Mouse (Mus musculus): Measurements from ENCODE around the gene Gm21887.
A peak's percentile ranks its signal among the peaks of the same experiment; 100 is the strongest.
"Not testable (repeated sequence)": the region's sequence is repeated elsewhere in the genome, so short reads cannot be mapped to it uniquely, and the experiment has no call there.

The Gm21887 gene

DNA sequence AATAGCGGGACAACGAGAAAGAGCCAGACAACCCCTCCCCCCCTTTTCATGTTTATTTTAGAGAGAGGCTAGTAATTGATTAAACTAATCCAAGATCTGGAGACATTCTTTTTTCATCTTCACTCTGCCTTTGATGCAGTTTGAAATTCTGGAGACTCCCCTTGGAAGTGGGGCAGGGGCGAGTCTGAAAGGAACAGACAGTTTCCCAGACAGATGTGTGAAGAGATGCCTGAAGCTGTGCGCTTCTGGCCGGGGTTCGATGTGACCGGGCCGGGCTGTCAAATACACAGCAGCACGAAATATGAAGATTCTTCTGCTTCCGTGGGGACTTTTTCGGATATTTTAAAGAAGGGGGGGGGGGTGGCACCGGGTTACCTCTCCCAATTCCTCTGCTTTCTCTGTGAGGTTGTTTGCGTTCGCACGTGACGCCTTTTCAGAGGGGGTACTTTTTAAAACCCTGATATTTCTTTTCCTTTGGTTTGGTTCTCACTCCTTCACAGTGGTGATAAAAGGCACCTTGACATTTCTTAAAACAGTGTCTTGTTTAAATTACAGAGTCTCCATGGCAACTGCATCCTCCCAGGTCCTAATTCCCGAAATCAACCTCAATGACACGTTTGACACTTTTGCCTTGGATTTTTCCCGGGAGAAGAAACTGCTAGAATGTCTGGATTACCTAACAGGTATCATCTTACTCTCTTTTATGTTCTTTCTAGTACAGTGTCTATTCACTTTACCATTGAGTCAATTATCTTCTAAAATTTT is 25.9 kb upstream of the Gm21887 start:
- peak in 1 of 2 experiments; percentile 32 for DNase-seq (ENCODE audit: low spot score in 2 of 2)

DNA sequence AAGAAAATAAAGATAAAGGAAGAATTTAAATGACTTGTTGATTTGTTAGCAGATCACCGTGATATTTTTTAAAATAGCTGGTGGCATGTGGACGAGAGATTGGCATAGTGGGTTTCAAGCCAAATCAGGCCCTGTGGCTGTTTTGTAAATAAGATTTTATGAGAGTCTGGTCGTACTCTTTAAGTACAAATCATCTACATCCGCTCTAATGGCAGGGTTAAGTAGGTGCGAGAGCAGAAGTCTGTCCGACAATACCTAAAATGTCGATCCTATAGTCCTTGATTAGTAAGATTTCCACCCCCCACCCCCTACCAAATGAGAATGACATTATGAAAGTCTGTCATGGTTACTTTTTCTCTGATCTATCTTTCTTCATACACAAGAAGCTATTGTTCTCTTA is 25.1 kb upstream of the Gm21887 start:
- peak in 1 of 2 experiments; percentile 7 for DNase-seq (ENCODE audit: low spot score in 2 of 2)

DNA sequence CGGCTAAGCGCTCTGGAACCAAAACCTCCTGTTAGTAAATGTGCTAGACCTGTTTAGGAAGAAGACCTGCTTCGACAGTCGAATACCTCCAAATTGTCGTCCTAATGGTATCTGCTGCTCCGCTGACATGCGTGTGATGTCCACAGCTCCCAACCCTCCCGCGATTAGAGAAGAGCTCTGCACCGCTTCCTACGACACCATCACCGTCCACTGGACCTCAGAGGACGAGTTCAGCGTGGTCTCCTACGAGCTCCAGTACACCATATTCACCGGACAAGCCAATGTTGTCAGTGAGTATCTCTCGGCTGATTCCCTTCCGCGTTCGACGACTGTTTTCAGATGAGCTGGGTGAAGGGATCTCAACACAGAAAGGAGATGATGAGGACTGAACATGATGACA is 24.6 kb upstream of the Gm21887 start:
- peak in 1 of 2 experiments; percentile 45 for DNase-seq (ENCODE audit: low spot score in 2 of 2)

DNA sequence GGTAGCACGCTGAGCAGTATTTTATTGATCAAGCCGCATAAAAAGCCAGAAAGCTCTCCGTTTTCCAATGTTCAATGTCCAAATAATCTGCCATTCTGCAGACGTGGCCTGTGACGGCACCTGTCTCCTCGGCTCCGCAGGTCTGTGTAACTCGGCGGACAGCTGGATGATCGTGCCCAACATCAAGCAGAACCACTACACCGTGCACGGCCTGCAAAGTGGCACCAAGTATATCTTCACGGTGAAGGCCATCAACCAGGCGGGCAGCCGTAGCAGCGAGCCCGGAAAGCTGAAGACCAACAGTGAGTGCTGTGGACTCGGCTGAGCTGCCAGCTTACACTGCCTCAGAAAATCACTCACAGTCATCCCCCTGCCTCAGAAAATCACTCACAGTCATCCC is 23.7 kb upstream of the Gm21887 start:
- DNase-seq (ENCODE audit: low spot score in 2 of 2), result peak; percentile 50 to 53

DNA sequence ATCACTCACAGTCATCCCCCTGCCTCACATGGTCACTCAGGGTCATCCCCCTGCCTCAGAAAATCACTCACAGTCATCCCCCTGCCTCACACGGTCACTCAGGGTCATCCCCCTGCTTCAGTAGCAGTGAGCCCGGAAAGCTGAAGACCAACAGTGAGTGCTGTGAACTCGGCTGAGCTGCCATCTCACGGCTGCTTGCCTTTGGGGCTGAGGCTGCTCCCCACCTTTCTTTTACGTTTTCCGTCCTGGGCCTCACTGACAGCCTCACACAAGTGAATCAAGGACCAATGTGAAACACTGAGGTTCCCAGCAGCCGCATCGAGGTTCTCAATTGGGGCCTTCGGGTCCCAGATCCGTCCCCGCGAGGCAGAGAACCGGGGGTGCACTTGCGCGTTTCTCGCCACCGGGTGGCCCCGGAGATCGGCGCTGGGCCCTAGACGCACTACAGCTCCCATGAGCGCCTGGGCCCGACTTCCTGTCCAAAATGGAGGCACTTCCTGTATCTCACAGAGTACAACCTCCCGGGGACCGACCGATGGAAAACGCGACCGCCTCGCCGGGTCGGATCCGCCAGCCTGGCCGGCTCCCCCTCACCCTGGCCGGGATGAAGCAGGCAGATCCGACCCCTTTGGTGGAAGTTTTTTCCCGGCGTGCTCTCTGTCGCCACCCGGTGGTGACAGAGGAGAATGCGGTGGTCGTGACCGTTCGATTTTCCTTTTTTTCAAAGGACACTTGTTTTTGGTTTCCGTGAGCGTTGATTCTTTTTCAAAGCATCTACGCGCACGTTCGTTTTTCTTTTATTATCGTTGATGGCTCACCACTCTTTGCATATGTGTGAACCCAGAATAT is 22.7 kb upstream of the Gm21887 start:
- peak; percentile 90 to 92 for DNase-seq (ENCODE audit: low spot score in 2 of 2)

DNA sequence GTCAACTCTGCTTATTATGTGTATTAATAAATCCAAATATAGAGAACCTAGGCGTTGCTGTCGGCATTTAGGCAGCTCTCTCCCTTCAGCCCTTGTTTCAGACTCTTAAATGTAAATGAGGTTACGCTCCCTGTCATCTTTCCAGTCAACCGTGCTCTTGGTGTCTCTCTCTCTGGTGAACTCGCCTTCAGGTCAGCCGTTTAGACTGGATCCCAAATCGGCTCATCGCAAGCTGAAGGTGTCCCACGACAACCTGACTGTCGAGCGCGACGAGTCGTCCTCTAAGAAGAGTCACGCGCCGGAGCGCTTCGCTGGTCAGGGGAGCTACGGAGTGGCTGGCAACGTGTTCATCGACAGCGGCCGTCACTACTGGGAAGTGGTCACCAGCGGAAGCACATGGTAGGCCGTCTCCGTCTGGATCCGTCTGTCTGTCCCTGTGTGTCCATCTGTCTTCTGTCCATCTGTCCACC is 22.1 kb upstream of the Gm21887 start:
- DNase-seq (ENCODE audit: low spot score in 2 of 2), result peak; percentile 67 to 75

DNA sequence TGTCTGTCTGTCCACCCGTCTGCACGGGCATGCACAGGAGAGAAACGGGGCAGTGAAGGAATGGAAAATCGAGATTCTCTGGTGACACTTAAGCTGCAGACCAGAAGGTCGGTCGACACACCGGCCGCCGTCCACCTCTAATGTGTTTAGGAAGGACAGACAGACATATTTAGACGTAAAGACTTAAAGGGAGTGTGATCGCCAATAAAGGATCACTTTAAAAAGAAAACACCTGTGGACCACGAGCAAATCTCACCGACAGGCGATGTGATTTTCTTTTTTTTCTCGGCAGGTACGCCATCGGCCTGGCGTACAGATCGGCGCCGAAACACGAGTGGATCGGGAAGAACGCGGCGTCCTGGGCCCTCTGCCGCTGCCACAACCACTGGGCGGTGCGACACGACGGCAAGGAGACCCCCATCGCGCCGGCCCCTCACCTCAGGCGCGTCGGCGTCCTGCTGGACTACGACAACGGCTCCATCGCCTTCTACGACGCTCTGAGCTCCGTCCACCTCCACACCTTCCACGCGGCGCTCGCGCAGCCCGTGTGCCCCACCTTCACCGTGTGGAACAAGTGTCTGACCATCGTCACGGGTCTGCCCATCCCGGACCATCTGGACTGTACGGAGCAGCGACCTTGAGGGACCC is 20.8 kb upstream of the Gm21887 start:
- DNase-seq (ENCODE audit: low spot score in 2 of 2), result peak; percentile 37 to 70

DNA sequence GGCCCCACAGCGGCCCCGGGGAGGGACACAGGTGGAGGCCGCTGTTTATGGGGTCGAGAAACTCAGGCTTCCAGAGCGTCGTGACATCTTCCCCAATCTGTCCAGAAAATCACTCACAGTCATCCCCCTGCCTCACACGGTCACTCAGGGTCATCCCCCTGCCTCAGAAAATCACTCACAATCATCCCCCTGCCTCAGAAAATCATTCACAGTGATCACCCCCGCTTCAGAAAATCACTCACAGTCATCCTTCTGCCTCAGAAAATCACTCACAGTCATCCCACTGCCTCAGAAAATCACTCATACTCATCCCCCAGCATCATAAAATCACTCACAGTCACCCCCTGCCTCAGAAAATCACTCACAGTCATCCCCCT is 20.3 kb upstream of the Gm21887 start:
- DNase-seq (ENCODE audit: low spot score in 2 of 2), result peak in 1 of 2 experiments; percentile 39

DNA sequence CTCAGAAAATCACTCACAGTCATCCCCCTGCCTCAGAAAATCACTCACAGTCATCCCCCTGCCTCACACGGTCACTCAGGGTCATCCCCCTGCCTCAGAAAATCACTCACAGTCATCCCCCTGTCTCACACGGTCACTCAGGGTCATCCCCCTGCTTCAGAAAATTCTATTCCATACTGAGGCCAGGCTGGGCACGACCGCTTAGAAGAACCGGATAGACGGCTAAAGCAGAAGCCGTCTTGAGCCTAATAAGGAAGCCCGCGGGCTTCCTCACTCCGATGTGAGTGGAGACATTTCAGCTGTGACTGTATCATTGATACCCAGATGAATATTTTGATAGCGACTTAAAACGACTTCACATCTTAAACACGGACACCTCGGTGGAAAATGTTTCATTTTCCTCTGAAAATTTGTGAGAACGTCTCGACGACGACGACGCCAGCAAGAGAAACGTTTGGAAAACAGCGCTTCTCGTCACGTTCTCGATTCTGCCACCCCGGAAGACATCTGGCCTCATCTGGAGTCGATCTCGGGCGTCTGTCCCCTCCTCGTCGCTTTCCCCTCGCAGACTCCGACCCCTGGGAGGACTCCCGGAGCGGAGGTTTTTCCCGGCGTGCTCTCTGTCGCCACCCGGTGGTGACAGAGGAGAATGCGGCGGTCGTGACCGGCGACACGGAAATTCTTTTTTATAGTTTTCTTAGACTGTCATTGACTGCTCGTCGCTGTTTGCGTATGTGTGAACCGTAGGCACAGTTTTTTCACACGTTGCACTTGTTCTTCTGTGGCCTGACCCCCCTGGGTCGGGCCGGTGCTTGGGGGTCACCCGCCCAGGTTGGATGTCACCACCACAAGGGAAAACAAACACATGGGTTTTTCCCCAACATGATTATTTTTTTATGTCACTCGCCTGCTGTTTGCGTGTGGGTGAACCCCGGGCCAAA is 19.5 kb upstream of the Gm21887 start:
- DNase-seq (ENCODE audit: low spot score in 2 of 2), result peak; percentile 80 to 92

DNA sequence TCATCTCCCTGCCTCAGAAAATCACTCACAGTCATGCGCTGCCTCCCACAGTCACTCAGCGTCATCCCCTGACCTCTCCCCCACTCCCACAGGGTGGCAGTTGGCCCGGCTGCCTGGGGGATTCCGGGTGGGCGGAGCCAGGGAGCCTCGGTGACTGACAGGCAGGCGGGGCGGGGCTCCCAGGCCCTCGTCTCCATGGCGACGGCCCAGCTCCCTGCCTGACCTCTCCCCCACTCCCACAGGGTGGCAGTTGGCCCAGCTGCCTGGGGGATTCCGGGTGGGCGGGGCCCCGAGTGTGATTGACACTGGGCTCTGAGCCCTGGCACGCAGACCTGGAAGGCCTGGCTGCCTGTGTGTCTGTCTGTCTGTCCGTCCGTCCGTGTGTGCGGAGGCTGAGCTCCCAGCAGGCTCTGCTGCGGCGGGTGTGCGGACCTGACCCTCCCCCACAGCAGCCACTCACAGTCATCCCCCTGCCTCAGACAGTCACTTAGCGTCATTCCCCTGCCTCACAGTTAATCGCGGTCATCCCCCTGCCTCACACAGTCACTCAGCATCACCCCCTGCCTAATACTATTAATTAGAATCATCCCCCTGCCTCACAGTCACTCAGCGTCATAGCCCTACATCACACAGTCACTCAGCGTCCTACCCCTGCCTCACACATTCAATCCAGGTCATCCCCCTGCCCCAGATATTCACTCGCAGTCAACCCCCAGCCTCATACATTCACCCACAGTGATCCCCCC is 18.2 kb upstream of the Gm21887 start:
- DNase-seq (ENCODE audit: low spot score in 2 of 2), result peak; percentile 100

DNA sequence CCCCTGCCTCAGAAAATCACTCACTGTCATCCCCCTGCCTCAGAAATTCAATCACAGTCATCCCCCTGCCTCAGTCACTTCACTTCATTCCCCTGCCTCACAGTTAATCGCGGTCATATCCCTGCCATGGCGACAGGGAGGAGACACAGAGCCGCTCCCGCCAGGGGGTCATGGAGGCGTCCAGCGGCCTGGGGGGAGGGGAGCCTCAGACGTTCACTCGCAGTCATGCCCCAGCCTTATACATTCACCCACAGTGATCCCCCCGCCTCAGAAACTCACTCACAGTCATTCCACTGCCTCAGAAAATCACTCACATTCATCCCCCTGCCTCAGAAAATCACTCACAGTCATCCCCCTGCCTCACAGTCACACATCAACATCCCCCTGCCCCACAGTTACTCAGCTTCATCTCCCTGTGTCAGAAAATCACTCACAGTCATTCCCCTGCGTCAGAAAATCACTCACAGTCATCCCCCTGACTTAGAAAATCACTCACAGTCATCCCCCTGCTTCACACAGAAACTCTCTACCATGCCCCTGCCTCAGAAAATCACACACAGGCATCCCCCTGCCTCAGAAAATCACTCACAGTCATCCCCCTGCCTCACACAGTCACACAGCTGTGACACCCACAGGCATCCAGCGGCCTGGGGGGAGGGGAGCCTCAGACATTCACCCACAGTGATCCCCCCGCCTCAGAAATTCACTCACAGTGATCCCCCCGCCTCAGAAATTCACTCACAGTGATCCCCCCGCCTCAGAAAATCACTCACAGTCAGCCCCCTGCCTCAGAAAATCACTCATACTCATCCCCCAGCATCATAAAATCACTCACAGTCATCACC is 17.2 kb upstream of the Gm21887 start:
- DNase-seq (ENCODE audit: low spot score in 2 of 2), result peak; percentile 58 to 64

DNA sequence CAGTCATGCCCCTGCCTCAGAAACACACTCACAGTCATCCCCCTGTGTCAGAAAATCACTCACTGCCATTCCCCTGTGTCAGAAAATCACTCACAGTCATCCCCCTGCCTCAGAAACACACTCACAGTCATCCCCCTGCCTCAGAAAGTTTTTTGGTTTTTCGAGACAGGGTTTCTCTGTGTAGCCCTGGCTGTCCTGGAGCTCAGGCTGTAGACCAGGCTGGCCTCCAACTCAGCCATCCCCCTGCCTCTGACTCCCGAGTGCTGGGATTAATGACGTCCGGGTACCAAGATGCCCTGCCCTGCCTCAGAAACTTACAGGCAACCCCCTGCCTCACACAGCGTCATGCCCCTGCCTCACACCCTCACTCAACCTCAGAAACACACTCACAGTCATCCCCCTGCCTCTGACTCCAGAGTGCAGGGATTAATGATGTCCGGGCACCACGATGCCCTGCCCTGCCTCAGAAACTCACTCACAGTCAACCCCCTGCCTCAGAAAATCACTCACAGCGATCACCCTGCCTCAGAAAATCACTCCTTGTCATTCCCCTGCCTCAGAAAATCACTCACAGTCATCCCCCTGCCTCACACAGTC is 16.4 kb upstream of the Gm21887 start:
- DNase-seq (ENCODE audit: low spot score in 2 of 2), result peak; percentile 27 to 58

DNA sequence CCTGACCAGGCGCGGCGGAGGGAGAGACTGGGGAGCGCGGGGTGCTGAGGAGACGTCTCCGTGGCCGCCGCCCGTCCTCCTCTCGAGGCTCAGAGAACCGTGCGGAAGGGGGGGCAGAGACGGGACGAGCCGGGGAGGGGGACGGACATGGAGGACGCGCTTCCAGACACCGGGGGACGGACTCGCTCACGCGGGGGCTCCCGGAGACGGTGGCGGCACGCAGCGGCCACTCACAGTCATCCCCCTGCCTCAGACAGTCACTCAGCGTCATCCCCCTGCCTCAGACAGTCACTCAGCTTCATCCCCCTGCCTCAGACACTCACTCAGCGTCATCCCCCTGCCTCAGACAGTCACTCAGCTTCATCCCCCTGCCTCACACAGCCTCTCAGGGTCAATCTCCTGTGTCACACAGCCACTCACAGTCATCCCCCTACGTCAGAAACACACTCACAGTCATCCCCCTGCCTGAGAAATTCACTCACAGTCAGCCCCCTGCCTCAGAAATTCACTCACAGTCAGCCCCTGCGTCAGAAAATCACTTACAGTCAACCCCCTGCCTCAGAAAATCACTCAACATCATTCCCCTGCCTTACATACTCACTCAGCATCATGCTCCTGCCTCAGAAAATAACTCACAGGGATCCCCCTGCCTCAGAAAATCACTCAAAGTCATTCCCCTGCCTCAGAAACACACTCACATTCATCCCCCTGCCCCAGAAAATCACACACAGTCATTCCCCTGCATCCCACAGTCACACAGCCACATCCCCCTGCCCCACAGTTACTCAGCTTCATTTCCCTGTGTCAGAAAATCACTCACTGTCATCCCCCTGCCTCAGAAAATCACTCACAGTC is 15.2 kb upstream of the Gm21887 start:
- DNase-seq (ENCODE audit: low spot score in 2 of 2), result peak; percentile 69 to 82

DNA sequence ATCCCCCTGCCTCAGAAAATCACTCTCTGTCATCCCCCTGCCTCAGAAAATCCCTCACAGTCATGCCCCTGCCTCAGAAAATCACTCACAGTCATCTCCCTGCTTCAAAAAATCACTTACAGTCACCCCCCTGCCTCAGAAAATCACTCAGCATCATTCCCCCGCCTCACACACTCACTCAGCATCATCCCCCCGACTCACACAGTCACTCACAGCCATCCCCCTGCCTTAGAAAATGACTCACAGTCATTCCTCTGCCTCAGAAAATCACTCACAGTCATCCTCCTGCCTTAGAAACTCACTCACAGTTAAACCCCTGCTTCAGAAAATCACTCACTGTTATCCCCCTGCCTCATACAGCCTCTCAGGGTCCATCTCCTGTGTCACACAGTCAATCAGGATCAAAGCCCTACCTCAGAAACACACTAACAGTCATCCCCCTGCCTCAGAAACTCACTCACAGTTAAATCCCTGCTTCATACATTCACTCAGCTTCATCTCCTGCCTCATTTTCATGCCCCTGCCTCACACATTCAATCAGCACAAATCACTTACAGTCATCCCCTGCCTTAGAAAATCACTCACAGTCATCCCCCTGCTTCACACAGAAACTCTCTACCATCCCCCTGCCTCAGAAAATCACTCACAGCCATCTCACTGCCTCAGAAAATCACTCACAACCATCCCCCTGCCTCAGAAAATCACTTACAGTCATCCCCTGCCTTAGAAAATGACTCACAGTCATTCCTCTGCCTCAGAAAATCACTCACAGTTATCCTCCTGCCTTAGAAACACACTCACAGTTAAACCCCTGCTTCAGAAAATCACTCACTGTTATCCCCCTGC is 14.4 kb upstream of the Gm21887 start:
- peak; percentile 7 to 44 for DNase-seq (ENCODE audit: low spot score in 2 of 2)

DNA sequence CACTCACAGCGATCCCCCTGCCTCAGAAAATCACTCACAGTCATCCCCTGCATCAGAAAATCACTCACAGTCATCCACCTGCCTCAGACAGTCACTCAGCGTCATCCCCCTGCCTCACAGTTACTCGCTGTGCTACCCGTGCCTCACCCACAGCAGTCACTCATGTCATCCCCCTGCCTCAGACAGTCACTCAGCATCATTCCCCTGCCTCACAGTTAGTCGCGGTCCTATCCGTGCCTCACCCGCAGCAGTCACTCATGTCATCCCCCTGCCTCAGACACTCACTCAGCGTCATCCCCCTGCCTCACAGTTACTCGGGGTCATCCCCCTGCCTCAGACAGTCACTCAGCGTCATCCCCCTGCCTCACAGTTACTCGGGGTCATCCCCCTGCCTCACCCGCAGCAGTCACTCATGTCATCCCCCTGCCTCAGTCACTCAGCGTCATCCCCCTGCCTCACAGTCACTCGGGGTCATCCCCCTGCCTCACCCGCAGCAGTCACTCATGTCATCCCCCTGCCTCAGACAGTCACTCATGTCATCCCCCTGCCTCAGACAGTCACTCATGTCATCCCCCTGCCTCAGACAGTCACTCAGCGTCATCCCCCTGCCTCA is 13.4 kb upstream of the Gm21887 start:
- peak; percentile 19 to 55 for DNase-seq (ENCODE audit: low spot score in 2 of 2)

DNA sequence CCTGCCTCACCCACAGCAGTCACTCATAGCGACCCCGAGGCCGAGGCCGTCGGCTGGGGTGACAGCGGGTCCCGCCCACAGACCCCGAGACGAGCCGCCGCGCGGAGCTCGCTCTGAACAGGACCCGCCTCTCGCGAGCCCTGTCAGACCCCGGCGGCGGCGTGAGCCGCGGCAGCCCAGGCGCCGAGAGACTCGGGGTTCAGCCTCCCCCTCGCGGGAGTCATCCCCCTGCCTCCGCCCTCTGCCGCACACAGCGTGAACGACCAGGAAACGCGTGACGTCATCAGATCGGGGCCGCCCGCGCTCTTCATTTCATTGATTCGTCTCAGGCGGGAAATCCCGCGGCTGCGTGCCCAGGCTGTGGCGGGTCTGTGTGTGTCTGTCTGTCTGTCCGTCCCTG is 12.5 kb upstream of the Gm21887 start:
- peak; percentile 92 to 99 for DNase-seq (ENCODE audit: low spot score in 2 of 2)

DNA sequence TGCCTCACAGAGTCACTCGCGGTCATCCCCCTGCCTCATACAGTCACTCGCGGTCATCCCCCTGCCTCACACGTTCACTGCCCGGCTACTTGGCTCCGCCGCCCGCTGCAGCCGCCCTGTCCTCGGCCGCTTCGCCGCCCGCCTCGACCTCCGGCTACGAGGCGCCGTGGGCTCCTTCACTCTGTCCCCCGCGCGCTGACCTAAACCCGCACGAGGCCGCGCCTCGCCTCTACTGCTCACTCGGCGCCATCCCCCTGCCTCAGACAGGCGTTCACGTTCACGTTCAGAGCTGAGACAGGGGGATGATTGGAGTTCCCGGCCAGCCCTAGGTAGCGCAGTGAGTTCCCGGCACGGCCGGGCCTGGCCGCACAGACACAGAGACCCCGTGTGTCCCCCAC is 12.0 kb upstream of the Gm21887 start:
- not testable (repeated sequence) for DNase-seq (ENCODE audit: low spot score in 2 of 2)

Data from thymus, postnatal 10 days (tissue).